Mouse (Mus musculus) CH12.LX (cell line): ENCODE data around the gene Eya4. TPM values are rescaled to one million over a fixed set of nuclear protein-coding genes. Genes with fewer than 3 reads are reported as not detected.

ENCODE experiments used
- DNase-seq: peaks from one replicate; pipeline ENCODE4 v3.0.0-alpha.2; 2013; ENCODE audit errors: extremely low read depth
- H3K27ac ChIP-seq: 2 replicates; pipeline ENCODE4 v1.5.1; 2012; ENCODE audit warnings: low read depth, mild to moderate bottlenecking, control low read depth, moderate library complexity; ENCODE audit not compliant: insufficient read depth
- H3K27me3 ChIP-seq: replicated peaks from 2 replicates; pipeline ENCODE3; 2012; ENCODE audit warnings: inconsistent platforms
- H3K36me3 ChIP-seq, 2 experiments: replicated peaks in 1 of 2; 2 replicates each; pipeline versions ENCODE3 to v1.6.1; 2012; ENCODE audit warnings: inconsistent platforms in 1 of 2, low read length in 1 of 2, mild to moderate bottlenecking in 1 of 2, mixed read lengths in 1 of 2, moderate library complexity in 1 of 2; ENCODE audit not compliant: control insufficient read depth in 1 of 2, insufficient read depth in 1 of 2
- H3K4me1 ChIP-seq, 2 experiments: 2 replicates each; pipeline ENCODE4 v1.6.1; 2012; ENCODE audit warnings: inconsistent platforms in 1 of 2, moderate library complexity in 1 of 2; ENCODE audit not compliant: insufficient read depth in 2 of 2, control insufficient read depth in 1 of 2
- H3K4me2 ChIP-seq: 2 replicates; pipeline ENCODE4 v1.6.1; 2012; ENCODE audit warnings: low read depth, mild to moderate bottlenecking, control low read depth; ENCODE audit not compliant: poor library complexity, insufficient read depth, severe bottlenecking
- H3K4me3 ChIP-seq, 3 experiments: fragments of 150-350 bp in 1 of 3; sonication (generic) in 1 of 3; replicated peaks in 1 of 3; 2 replicates each; pipeline versions ENCODE3 to v1.5.1; 2011 to 2012; ENCODE audit warnings: low read depth in 2 of 3, low read length in 2 of 3, mild to moderate bottlenecking in 2 of 3, moderate library complexity in 2 of 3, control low read depth in 1 of 3, improper control_type of control experiment in 1 of 3, inconsistent platforms in 1 of 3, mixed read lengths in 1 of 3; ENCODE audit not compliant: poor library complexity in 1 of 3
- H3K79me2 ChIP-seq: replicated peaks from 2 replicates; pipeline ENCODE4 v1.6.1; 2012; ENCODE audit warnings: mild to moderate bottlenecking, moderate library complexity; ENCODE audit not compliant: control insufficient read depth, poor library complexity, insufficient read depth, severe bottlenecking; ENCODE audit errors: extremely low read depth
- H3K9ac ChIP-seq: 2 replicates; pipeline ENCODE4 v1.6.1; 2012; ENCODE audit warnings: low read depth, mild to moderate bottlenecking, control low read depth, moderate library complexity; ENCODE audit not compliant: insufficient read depth
- H3K9me3 ChIP-seq: replicated peaks from 2 replicates; pipeline ENCODE3; 2012; ENCODE audit warnings: low read length, inconsistent platforms, mixed read lengths
- BHLHE40 ChIP-seq: IDR thresholded peaks from 2 replicates; pipeline ENCODE4 v1.6.1; 2011; ENCODE audit warnings: mild to moderate bottlenecking, low read depth, low read length, improper control_type of control experiment
- CHD2 ChIP-seq: IDR thresholded peaks from 2 replicates; pipeline ENCODE4 v1.6.1; 2011; ENCODE audit warnings: low read length, improper control_type of control experiment
- CTCF ChIP-seq, 2 experiments: IDR thresholded peaks in 1 of 2; conservative IDR thresholded peaks in 1 of 2; 2 replicates each; pipeline ENCODE4 v1.5.1; 2011 to 2012; ENCODE audit warnings: low read depth in 2 of 2, low read length in 2 of 2, improper control_type of control experiment in 1 of 2, inconsistent platforms in 1 of 2, mild to moderate bottlenecking in 1 of 2, moderate library complexity in 1 of 2
- GABPA ChIP-seq: IDR thresholded peaks from 2 replicates; pipeline ENCODE4 v1.6.1; 2012; ENCODE audit warnings: low read depth, low read length, improper control_type of control experiment, inconsistent platforms; ENCODE audit not compliant: insufficient replicate concordance
- IRF4 ChIP-seq: IDR thresholded peaks from 2 replicates; pipeline ENCODE4 v1.6.1; 2014; ENCODE audit warnings: low read depth, mild to moderate bottlenecking, inconsistent platforms, low read length, improper control_type of control experiment
- JUN ChIP-seq: IDR thresholded peaks from 2 replicates; pipeline ENCODE4 v1.6.1; 2011; ENCODE audit warnings: low read depth, mild to moderate bottlenecking, low read length, improper control_type of control experiment, moderate library complexity; ENCODE audit not compliant: insufficient read depth
- JUND ChIP-seq: conservative IDR thresholded peaks from 2 replicates; pipeline ENCODE4 v1.6.1; 2011; ENCODE audit warnings: low read depth, low read length, improper control_type of control experiment
- MAFK ChIP-seq: IDR thresholded peaks from 2 replicates; pipeline ENCODE4 v1.6.1; 2011; ENCODE audit warnings: low read length, improper control_type of control experiment; ENCODE audit not compliant: insufficient replicate concordance
- MAX ChIP-seq: IDR thresholded peaks from 2 replicates; pipeline ENCODE4 v1.6.1; 2011; ENCODE audit warnings: low read length, improper control_type of control experiment
- MAZ ChIP-seq: IDR thresholded peaks from 2 replicates; pipeline ENCODE4 v1.6.1; 2012; ENCODE audit warnings: low read depth, mild to moderate bottlenecking, inconsistent platforms, low read length, improper control_type of control experiment, moderate library complexity
- MXI1 ChIP-seq: IDR thresholded peaks from 2 replicates; pipeline ENCODE4 v1.6.1; 2011; ENCODE audit warnings: mild to moderate bottlenecking, low read depth, low read length, improper control_type of control experiment
- MYC ChIP-seq: IDR thresholded peaks from 2 replicates; pipeline ENCODE4 v1.6.1; 2011; ENCODE audit warnings: low read depth, mild to moderate bottlenecking, improper control_type of control experiment, low read length
- NRF1 ChIP-seq: IDR thresholded peaks from 2 replicates; pipeline ENCODE4 v1.6.1; 2014; ENCODE audit warnings: low read depth, mild to moderate bottlenecking, inconsistent platforms, low read length, improper control_type of control experiment, moderate library complexity
- PAX5 ChIP-seq: IDR thresholded peaks from 2 replicates; pipeline ENCODE4 v1.6.1; 2012; ENCODE audit warnings: low read length, inconsistent platforms, mixed read lengths
- POLR2A ChIP-seq: IDR thresholded peaks from 2 replicates; pipeline ENCODE4 v1.6.1; 2011; ENCODE audit warnings: low read depth, mild to moderate bottlenecking, improper control_type of control experiment, low read length
- POLR2AphosphoS2 ChIP-seq: IDR thresholded peaks from 2 replicates; pipeline ENCODE4 v1.6.1; 2011; ENCODE audit warnings: low read depth, low read length, improper control_type of control experiment
- RAD21 ChIP-seq: IDR thresholded peaks from 2 replicates; pipeline ENCODE4 v1.6.1; 2011; ENCODE audit warnings: low read depth, mild to moderate bottlenecking, low read length, improper control_type of control experiment, moderate library complexity
- RCOR1 ChIP-seq: conservative IDR thresholded peaks from 2 replicates; pipeline ENCODE4 v1.6.1; 2012; ENCODE audit warnings: low read depth, mild to moderate bottlenecking, inconsistent platforms, low read length, improper control_type of control experiment
- TCF12 ChIP-seq: IDR thresholded peaks from 2 replicates; pipeline ENCODE4 v1.6.1; 2014; ENCODE audit warnings: low read depth, mild to moderate bottlenecking, inconsistent platforms, low read length, improper control_type of control experiment
- UBTF ChIP-seq: IDR thresholded peaks from 2 replicates; pipeline ENCODE4 v1.6.1; 2012; ENCODE audit warnings: low read depth, mild to moderate bottlenecking, inconsistent platforms, low read length, improper control_type of control experiment, moderate library complexity
- ZKSCAN1 ChIP-seq: IDR thresholded peaks from 2 replicates; pipeline ENCODE4 v1.6.1; 2012; ENCODE audit warnings: low read depth, inconsistent platforms, low read length, improper control_type of control experiment, borderline replicate concordance
- ZNF384 ChIP-seq: IDR thresholded peaks from 2 replicates; pipeline ENCODE4 v1.6.1; 2012; ENCODE audit warnings: low read depth, low read length, improper control_type of control experiment, inconsistent platforms
- dilution Hi-C: fragments of 300-500 bp; cut with MboI; formaldehyde crosslinking; loops from 2 replicates; pipeline ENCODE4 v1.14.3; 2020; ENCODE audit warnings: low sequenced_read_pairs; ENCODE audit not compliant: extremely low pct_unique_long_range_greater_than_20kb, extremely low pct_ligation_motif_present
- in situ Hi-C: fragments of 300-500 bp; cut with MboI; formaldehyde crosslinking; loops from 3 replicates; pipeline ENCODE4 v1.14.3; 2019; ENCODE audit warnings: low sequenced_read_pairs, low pct_ligation_motif_present, low pct_unique_long_range_greater_than_20kb, mixed read lengths
- polyA plus RNA-seq: library from polyadenylated mRNA; unstranded; fragments of >175 nt; gene quantifications from 2 replicates; pipeline ENCODE4 v1.2.1, GENCODE M21; 2012; ENCODE audit warnings: low read depth; ENCODE audit not compliant: insufficient read length
- total RNA-seq, 2 experiments: library from RNA; depleted of rRNA; stranded (reverse); fragments of 300-350 nt in 1 of 2; fragments of >200 nt in 1 of 2; gene quantifications; 2 replicates each; pipeline ENCODE4 v1.2.3; 2012 to 2014

Gene Eya4
- total and polyA plus RNA-seq, 3 experiments: 0.05 to 0.10 TPM; not detected in 1

DNA sequence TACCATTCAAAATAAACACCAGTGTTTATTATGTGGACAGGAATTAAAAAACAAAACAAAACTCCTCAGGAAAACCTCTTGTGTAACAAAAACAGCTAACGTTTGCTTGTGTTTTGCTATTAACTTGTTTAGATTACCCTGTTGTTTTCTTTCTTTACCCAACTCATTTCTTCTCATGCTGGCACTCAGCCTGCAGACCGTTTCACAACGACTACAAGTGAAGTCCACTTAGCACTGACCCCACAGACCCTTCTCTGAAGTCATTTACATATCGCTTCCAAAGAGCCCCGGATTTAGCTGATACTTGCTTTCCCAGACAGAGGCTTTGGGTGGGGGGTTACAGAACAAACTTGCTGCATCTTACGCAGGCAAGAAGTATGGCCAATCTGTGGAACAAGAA, 286.9 kb downstream of the Eya4 start:
- Histone ChIP-seq H3K9ac (no peak overlapping the region), H3K79me2 (no peaks in the 10 kb centered on the region), H3K36me3 (no peaks in the 10 kb centered on the region), H3K4me1 (no peaks in the 10 kb centered on the region), H3K27me3 (no peaks in the 10 kb centered on the region), H3K9me3 (no peaks in the 10 kb centered on the region), H3K27ac (no peak overlapping the region), H3K4me3 (no peak overlapping the region), H3K4me2 (no peak overlapping the region)
- in situ Hi-C loops (loop anchor here (25.0 kb wide), 1 partner anchor 476 kb away; no protein-coding TSS in a partner anchor), dilution Hi-C loops (no loop called here)
- no peak for TF ChIP-seq ZNF384
- TF ChIP-seq RAD21: no peak
- TF ChIP-seq CTCF (conservative IDR thresholded peaks at IDR 0.05 in 1 of 2, IDR thresholded peaks at IDR 0.05 in 1 of 2; ENCODE audit: low read depth in 2 of 2, low read length in 2 of 2): no peak
- no peak for TF ChIP-seq MYC
- TF ChIP-seq NRF1: no peak
- TF ChIP-seq MXI1: no peak
- TF ChIP-seq ZKSCAN1: no peak
- TF ChIP-seq TCF12: no peak
- no peak for TF ChIP-seq MAFK
- TF ChIP-seq CHD2: no peak
- no peak for DNase-seq

DNA sequence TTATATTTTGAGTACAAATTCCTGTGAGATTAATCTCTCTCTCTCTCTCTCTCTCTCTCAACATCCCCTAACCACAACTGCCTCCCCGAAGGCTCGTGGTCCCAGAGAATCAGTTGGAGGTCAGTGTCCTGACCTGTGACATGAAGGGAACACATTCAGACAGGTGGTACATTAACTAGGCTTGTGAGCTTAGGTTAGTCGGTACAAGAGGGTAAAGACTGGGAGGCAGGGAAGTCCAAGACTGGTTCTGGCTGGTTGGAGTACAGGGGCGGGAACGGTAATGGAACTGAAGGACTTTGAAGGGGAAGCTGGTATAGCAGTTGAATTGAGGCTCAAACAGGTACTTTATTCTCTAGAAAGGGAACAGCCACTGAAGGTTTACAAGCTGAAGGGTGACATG, 287.9 kb downstream of the Eya4 start:
- Histone ChIP-seq H3K4me3 (no peak overlapping the region), H3K9ac (no peak overlapping the region), H3K9me3 (no peaks in the 10 kb centered on the region), H3K79me2 (no peaks in the 10 kb centered on the region), H3K4me2 (no peak overlapping the region), H3K36me3 (no peaks in the 10 kb centered on the region), H3K27ac (no peak overlapping the region), H3K4me1 (peaks cover 0 to 4% of the 10 kb centered on the region in 2 experiments; a peak in 1 of 4 replicates), H3K27me3 (no peaks in the 10 kb centered on the region)
- in situ Hi-C loops: loop anchor here (25.0 kb wide), 1 partner anchor 475 kb away; no protein-coding TSS in a partner anchor
- dilution Hi-C loops: no loop called here
- no peak for DNase-seq
- no peak for TF ChIP-seq MYC
- TF ChIP-seq JUND: no peak

DNA sequence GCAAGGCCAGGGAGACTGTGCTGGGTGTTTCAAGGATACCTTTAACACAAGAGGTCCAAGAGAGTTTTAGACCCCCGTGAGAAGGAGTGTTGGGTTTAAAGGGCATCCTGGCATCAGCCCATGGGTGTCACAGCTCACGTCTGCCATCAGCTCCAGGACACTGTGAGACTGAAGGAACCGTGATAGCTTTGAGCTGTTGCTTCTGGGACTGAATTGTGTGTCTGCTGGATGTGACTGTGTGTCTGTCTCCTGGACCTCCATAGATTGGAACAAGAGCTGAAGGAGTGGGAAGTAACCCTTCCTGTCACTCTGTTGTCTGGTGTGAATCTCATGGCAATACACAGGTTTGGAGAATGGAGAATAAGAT, 289.9 kb downstream of the Eya4 start:
- H3K4me1 ChIP-seq: peaks cover 0 to 4% of the 10 kb centered on the region in 2 experiments; a peak in 1 of 4 replicates
- no peaks in the 10 kb centered on the region for H3K9me3 ChIP-seq
- TF ChIP-seq NRF1 (no peak), IRF4 (no peak), UBTF (no peak), GABPA (no peak), PAX5 (no peak), MAX (no peak), RCOR1 (no peak), ZKSCAN1 (no peak), MAZ (no peak), POLR2AphosphoS2 (no peak), POLR2A (no peak), BHLHE40 (no peak), JUN (no peak)
- no peak overlapping the region for H3K4me3 ChIP-seq
- H3K9ac ChIP-seq: no peak overlapping the region
- dilution Hi-C loops (no loop called here), in situ Hi-C loops (loop anchor here (25.0 kb wide), 1 partner anchor 473 kb away; no protein-coding TSS in a partner anchor)
- no peaks in the 10 kb centered on the region for H3K79me2 ChIP-seq
- no peak overlapping the region for H3K4me2 ChIP-seq
- H3K27ac ChIP-seq: no peak overlapping the region
- no peak for DNase-seq
- H3K27me3 ChIP-seq: no peaks in the 10 kb centered on the region
- H3K36me3 ChIP-seq: no peaks in the 10 kb centered on the region
